Mouse (Mus musculus): Measurements from ENCODE around the gene Uaca. TPM values are rescaled to one million over a fixed set of nuclear protein-coding genes. Genes with fewer than 3 reads are reported as not detected.

The Uaca gene
- polyA plus RNA-seq, 1 experiment from 2014 or later: 27.4 TPM

DNA sequence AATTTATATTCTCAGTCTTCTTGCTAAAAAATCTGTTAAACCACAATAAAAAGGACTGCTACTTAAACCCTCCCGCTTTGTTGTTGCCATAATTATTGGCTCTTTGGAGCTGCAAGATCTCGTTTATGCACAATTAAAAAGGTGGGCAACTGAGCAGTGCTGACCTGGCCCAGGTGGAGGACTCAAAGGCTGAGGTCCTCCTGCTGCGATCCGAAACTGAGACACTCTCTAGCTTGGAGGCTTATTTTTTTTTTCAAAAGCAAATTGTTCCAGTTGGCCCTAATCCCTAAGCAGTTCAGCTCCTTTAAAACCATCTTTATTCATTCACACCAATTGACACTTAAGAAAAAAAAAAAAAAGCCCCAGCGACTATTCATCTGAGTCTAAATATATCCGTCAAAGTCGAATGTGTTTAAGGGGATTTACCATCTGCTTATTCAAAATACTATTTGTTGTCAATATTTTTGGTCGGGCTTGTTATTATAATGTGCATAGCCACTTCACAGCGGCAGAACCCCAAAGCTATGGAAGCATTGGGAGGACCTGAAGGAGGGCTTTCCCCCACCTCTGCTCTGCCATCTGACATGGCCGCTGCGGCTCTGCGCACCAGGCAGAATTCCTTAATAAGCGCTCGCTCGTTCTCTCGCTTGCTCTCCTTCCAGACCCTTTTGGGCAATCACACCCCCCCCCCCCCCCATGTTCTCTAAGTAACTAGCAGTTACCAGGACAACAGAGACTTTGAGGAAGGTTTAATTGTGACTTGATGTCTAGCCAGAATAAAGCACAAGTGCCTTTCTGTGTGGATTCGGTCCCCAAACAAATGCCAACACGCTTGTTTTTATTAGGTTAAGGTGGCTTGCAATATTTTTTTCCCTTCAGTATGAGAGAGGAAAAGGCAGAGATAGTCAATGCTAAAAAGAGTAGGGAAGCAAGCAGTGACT lies 92.4 kb downstream of the Uaca start:
- 55% methylated on average over 18 of the region's 18 CpGs for WGBS
- H3K9ac ChIP-seq: no peak overlapping the region
- peaks cover 8% of the 10 kb centered on the region; the same call in 1 of the 2 replicates for H3K36me3 ChIP-seq
- H3K4me2 ChIP-seq: no peak overlapping the region; the same call in 1 of the 2 replicates
- 0 out of 2 replicates have a peak, but pooled peaks cover 6% of the 10 kb centered on the region for H3K9me3 ChIP-seq
- H3K4me1 ChIP-seq: peaks cover 15% of the 10 kb centered on the region
- no peak for ATAC-seq (ENCODE audit: insufficient number of reproducible peaks, insufficient read depth, low FRiP score, low TSS enrichment, low read depth)
- no peak overlapping the region for H3K4me3 ChIP-seq
- no peak overlapping the region; the same call in 1 of the 2 replicates for H3K27ac ChIP-seq
- 0 out of 2 replicates have a peak, but pooled peaks cover under 1% of the 10 kb centered on the region for H3K27me3 ChIP-seq

DNA sequence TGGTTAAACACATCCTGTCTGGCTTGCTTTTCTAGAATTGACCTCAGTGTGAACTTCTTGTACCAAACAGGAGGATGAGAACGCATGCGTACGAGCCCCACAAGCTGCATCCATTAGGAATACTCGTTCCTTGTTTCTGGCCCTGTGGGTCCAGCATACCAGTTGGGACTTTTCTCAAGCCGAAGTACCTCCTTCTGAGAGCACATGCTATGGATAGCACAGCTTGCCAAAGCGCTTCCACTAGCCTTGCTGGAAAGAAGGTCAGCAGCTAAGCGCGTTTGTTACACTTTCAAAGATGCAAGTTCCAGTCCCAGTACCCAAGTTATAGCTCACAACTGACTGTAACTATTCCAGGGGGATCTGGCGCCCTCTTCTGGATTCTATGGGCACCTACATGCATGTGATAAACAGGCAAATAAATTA lies 93.1 kb downstream of the Uaca start:
- 60% methylated on average over 9 of the region's 9 CpGs for WGBS
- no peak for ATAC-seq (ENCODE audit: insufficient number of reproducible peaks, insufficient read depth, low FRiP score, low TSS enrichment, low read depth)
- H3K27ac ChIP-seq: no peak overlapping the region

DNA sequence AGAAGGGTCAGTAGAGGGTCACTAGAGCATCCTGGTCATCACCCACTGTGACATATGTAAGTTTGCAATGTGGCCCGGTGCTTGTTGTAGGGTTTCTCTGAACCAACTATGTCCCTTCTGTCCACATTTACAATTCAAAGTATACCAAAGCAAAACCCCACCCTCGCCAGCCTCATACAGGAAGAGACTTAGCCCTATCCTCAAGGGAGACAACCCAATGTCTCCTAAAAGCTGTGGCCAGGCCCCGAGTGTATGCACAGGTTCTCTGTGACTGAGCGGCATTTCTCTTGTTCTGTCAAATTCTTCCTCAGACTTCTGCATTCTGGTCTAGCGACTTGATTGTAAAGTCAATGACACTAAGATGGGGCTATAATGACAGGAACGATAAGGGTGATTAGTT lies 99.2 kb downstream of the Uaca start:
- WGBS: 79% methylated on average over 6 of the region's 6 CpGs
- no peak for ATAC-seq (ENCODE audit: insufficient number of reproducible peaks, insufficient read depth, low FRiP score, low TSS enrichment, low read depth)
- no peak overlapping the region for H3K27ac ChIP-seq
- H3K9me3 ChIP-seq: no peaks in the 10 kb centered on the region
- no peak overlapping the region for H3K9ac ChIP-seq
- no peak overlapping the region for H3K4me2 ChIP-seq
- H3K27me3 ChIP-seq: peaks cover 27% of the 10 kb centered on the region
- H3K4me1 ChIP-seq: peaks cover 6% of the 10 kb centered on the region
- no peak overlapping the region for H3K4me3 ChIP-seq
- H3K36me3 ChIP-seq: no peaks in the 10 kb centered on the region

More for the DNA sequence above, 93.1 kb downstream of the Uaca start:
- H3K36me3 ChIP-seq: peaks cover 8% of the 10 kb centered on the region; the same call in 1 of the 2 replicates
- H3K4me2 ChIP-seq: no peak overlapping the region
- H3K9me3 ChIP-seq: 0 out of 2 replicates have a peak, but pooled peaks cover 6% of the 10 kb centered on the region
- peaks cover 15% of the 10 kb centered on the region for H3K4me1 ChIP-seq
- no peak overlapping the region for H3K4me3 ChIP-seq
- H3K27me3 ChIP-seq: 0 out of 2 replicates have a peak, but pooled peaks cover 4% of the 10 kb centered on the region
- no peak overlapping the region for H3K9ac ChIP-seq

DNA sequence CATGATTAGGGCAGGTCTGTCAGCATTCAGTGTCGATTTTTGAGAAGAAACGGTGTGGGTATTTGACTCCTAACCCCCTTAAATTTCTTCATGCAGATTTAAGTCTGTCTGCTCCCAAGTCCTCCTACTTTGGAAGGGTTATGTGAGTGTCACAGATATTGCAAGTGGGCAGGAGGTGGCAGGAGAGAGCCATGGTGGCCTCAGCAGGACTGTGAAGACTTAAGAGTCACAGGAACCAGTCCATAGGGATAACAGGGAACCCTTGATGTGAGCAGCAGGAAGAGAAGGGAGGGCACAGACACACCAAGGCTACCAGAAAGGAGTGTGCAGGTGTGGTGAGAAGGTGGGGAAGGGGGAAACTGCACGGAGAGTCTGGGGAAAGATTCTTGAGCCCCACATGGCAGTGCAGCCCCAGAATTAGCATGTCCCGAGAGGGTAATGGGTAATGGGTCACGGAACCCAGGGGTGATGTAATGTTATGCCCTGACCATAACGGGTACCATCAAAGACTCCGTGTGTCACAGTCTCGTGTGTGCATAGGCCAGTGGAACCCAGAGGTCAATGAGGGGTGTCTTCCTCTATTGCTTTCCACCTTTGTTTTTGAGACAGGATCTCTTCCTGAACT lies 101.3 kb downstream of the Uaca start:
- no peak for ATAC-seq (ENCODE audit: insufficient number of reproducible peaks, insufficient read depth, low FRiP score, low TSS enrichment, low read depth)
- peaks cover 27% of the 10 kb centered on the region for H3K4me1 ChIP-seq
- 46% methylated on average over 8 of the region's 8 CpGs for WGBS

DNA sequence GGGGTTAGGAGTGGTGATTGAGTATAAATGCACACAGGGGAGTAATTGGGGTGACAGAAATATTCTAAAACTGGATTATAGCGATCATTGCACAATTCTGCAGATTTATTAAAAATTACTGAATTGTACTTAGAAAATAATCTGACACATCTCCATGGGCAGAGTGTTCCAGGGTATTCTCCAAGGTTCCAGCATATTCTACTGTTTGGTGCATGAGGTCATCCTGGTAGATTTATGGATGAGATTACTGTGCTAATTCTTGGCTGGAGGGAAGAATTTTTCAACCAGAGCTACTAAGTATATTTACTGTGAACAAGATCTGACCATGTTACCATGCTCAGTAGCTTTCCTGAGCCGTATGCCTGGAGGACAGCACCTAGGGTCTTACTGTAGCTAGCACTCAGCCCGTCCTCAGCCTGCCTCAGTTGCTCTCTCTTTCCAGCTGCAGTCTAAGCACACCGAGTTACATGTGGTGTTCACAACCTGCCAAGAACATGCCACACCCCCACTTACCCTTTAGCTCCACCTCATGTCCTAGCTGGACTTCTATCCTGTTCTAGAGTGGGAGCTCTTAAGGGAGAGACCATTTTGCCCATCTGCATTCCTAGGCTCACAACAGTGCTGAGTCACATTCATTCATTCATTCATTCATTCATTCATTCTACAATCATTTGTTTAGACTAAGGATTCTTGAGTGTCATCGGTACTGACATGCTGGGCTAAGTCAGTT lies 104.1 kb downstream of the Uaca start:
- no peak overlapping the region for H3K4me3 ChIP-seq
- H3K4me2 ChIP-seq: no peak overlapping the region
- no peak overlapping the region for H3K9ac ChIP-seq
- 84% methylated on average over 5 of the region's 5 CpGs for WGBS
- H3K4me1 ChIP-seq: peaks cover 38% of the 10 kb centered on the region
- ATAC-seq (ENCODE audit: insufficient number of reproducible peaks, insufficient read depth, low FRiP score, low TSS enrichment, low read depth): no peak
- no peak overlapping the region for H3K27ac ChIP-seq
- H3K27me3 ChIP-seq: peaks cover 24% of the 10 kb centered on the region
- H3K36me3 ChIP-seq: no peaks in the 10 kb centered on the region
- no peaks in the 10 kb centered on the region for H3K9me3 ChIP-seq

More for the DNA sequence above, 101.3 kb downstream of the Uaca start:
- no peaks in the 10 kb centered on the region for H3K9me3 ChIP-seq
- H3K36me3 ChIP-seq: no peaks in the 10 kb centered on the region
- H3K27me3 ChIP-seq: peaks cover 27% of the 10 kb centered on the region
- H3K4me2 ChIP-seq: no peak overlapping the region
- H3K27ac ChIP-seq: no peak overlapping the region
- no peak overlapping the region for H3K9ac ChIP-seq
- H3K4me3 ChIP-seq: no peak overlapping the region

DNA sequence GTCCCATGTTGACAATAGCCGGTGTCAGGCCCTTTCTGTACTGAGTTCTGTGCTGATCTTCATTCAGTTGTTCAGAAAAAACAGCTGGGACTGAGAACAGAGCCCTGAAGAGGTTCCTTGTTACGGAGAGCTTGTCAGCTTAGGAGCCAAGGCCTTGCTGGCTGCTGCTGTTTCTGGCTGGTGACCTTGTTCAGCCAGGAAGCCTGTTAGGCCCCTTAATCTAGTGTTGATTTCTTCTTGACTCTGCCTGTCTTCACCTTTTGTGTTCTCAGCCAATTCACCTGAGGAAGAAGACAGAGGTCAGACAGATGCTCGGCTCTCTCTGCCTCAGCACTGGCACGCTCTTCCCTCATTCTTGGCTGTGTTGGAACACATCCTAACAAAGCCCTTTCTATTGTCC lies 104.9 kb downstream of the Uaca start:
- Histone ChIP-seq H3K27me3 (peaks cover 22% of the 10 kb centered on the region), H3K36me3 (no peaks in the 10 kb centered on the region), H3K4me1 (peaks cover 38% of the 10 kb centered on the region), H3K4me3 (no peak overlapping the region), H3K27ac (0 out of 2 replicates have a peak overlapping the region, but pooled peaks have one; percentile 22), H3K9ac (no peak overlapping the region), H3K4me2 (no peak overlapping the region), H3K9me3 (no peaks in the 10 kb centered on the region)
- 55% methylated on average over 4 of the region's 4 CpGs for WGBS
- ATAC-seq (ENCODE audit: insufficient number of reproducible peaks, insufficient read depth, low FRiP score, low TSS enrichment, low read depth): no peak

DNA sequence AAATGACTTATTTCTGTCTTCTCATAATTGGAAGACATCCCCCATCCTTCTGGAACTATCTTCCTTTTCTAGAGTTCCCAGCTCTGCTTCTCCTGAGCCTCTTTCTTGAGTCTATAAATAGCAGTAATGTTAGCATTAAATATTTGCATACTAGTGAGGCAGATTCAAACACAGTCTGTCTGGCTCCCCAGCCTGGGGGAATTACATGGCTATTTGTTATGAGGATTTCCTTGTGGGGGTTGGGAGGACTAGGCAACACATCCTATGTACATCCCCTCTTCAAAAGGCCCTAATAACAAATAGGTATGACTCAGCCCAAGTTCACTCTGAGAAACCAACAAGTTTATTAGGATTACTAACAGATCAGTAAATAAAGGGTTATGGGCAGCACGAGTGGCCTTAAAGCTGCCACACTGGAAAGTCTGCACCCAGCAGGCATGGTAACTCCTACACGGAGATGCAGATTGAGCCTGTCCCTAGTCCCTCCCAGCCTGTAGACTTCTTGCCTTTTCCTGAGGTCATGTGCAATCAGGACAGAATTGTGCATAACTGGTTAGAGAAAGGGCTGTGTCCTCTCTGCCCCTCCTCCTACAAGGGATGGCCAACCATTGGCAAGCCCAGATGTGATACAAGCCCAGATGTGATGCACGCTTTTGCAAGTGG lies 105.6 kb downstream of the Uaca start:
- no peak for ATAC-seq (ENCODE audit: insufficient number of reproducible peaks, insufficient read depth, low FRiP score, low TSS enrichment, low read depth)
- no peaks in the 10 kb centered on the region for H3K36me3 ChIP-seq
- H3K4me1 ChIP-seq: peaks cover 38% of the 10 kb centered on the region
- H3K9ac ChIP-seq: no peak overlapping the region
- H3K9me3 ChIP-seq: no peaks in the 10 kb centered on the region
- 61% methylated on average over 3 of the region's 3 CpGs for WGBS
- H3K4me3 ChIP-seq: no peak overlapping the region
- H3K4me2 ChIP-seq: no peak overlapping the region
- 0 out of 2 replicates have a peak overlapping the region, but pooled peaks have one; percentile 22 for H3K27ac ChIP-seq
- H3K27me3 ChIP-seq: peaks cover 15% of the 10 kb centered on the region

DNA sequence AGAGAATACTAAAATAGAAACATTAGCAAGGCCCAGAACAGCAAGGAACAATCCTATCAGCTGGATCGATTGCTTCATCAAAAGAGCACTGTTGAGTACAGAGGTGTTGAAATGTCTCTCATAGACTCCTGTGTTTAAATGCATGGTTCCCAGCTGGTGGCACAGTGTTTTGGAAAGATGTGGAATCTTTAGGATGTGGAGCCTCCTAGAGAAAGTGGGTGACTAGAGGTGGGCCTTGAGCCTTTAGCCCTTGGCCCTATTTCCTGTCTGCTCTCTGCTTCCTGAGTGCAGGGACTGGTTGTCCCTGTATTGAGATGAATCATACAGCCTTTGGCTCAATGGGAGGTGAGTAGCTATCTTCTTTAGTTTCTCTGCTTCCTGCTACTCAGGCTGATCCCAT lies 117.9 kb downstream of the Uaca start:
- H3K27me3 ChIP-seq: no peaks in the 10 kb centered on the region
- WGBS: 87% methylated on average over 1 of the region's 1 CpGs
- no peak overlapping the region for H3K4me3 ChIP-seq
- H3K9me3 ChIP-seq: no peaks in the 10 kb centered on the region
- no peak overlapping the region for H3K4me2 ChIP-seq
- H3K36me3 ChIP-seq: no peaks in the 10 kb centered on the region
- ATAC-seq (ENCODE audit: insufficient number of reproducible peaks, insufficient read depth, low FRiP score, low TSS enrichment, low read depth): no peak
- H3K9ac ChIP-seq: no peak overlapping the region
- no peaks in the 10 kb centered on the region for H3K4me1 ChIP-seq
- no peak overlapping the region for H3K27ac ChIP-seq

DNA sequence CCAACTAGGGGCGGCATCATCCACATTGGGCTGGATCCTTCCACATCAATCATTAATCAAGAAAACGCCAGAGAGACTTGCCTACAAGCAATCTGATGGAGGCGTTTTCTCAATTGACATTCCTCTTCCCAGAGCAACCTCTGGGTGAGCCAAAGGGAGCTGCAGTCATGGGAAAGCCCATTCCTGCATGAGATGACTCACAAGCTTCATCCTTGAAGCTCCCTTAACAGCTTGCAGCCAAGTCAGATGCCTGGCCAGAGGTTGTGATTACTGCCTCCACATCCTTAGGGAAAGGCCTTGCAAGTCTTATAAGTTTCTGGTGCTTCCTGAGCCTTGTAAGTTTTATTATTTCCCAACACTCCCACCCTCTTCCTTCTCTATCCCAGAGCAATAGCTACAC lies 119.3 kb downstream of the Uaca start:
- H3K36me3 ChIP-seq: no peaks in the 10 kb centered on the region
- 84% methylated on average over 3 of the region's 3 CpGs for whole genome bisulfite sequencing

DNA sequence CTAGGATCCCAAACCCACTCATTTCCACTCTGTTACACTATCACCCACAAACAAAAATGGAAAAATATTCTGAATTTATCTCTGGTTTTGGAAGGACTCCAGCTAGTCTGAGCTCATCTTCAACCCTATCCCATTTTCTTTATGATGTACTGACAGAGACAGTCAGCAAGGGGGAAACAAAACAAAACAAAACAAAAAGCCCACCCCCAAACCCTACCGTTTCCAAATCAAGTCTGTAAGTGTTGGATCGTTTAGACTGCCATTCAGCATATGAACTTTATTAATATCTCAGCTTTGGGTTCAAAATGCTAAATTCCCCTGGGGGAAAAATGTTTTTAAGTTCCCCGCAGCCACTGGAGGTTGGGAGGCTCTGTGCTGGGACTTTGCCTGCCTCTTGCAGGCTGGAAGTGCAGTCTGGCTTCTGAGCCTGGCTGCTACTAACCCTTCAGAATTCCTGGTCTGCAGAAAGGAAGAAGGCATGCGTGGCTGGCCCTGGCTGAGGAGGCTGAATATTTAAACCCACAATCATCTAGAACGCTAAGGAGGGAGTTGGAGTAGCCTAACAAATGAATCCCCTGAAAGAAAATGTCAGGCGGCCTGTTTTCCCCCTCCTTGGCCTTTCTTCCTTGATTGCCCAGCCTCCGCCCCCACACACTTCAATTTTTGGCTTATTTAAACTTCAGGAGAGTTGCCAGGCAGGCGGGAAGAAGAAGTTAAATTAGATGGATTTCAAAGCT lies 125.8 kb downstream of the Uaca start:
- Histone ChIP-seq H3K4me2 (0 out of 2 replicates have a peak overlapping the region, but pooled peaks have one; percentile 5), H3K27ac (peak overlapping the region; percentile 60), H3K4me3 (no peak overlapping the region), H3K9ac (0 out of 2 replicates have a peak overlapping the region, but pooled peaks have one; percentile 46), H3K36me3 (no peaks in the 10 kb centered on the region), H3K27me3 (no peaks in the 10 kb centered on the region), H3K4me1 (peaks cover 30% of the 10 kb centered on the region), H3K9me3 (no peaks in the 10 kb centered on the region)
- 24% methylated on average over 8 of the region's 8 CpGs for WGBS
- no peak for ATAC-seq (ENCODE audit: insufficient number of reproducible peaks, insufficient read depth, low FRiP score, low TSS enrichment, low read depth)

More for the DNA sequence above, 119.3 kb downstream of the Uaca start:
- ATAC-seq (ENCODE audit: insufficient number of reproducible peaks, insufficient read depth, low FRiP score, low TSS enrichment, low read depth): no peak
- Histone ChIP-seq H3K9me3 (no peaks in the 10 kb centered on the region), H3K4me3 (no peak overlapping the region), H3K27ac (no peak overlapping the region), H3K4me1 (0 out of 2 replicates have a peak, but pooled peaks cover under 1% of the 10 kb centered on the region), H3K9ac (no peak overlapping the region), H3K4me2 (no peak overlapping the region), H3K27me3 (no peaks in the 10 kb centered on the region)
